Mouse (Mus musculus) midbrain, embryonic 15.5 days (tissue): ENCODE results near the gene Naa40. TPM values are rescaled to one million over a fixed set of nuclear protein-coding genes. Genes with fewer than 3 reads are reported as not detected.

Experiments
- ATAC-seq: fragments of 200-750 bp; cut with Nextera tagmentation; replicated peaks from 2 replicates; pipeline ENCODE4 v1.8.0; 2017; ENCODE audit warnings: moderate TSS enrichment
- H3K27ac ChIP-seq: fragments of 300-500 bp; sonication (generic); 2 replicates; pipeline ENCODE4 v1.5.1; 2015; ENCODE audit warnings: mild to moderate bottlenecking, inconsistent platforms
- H3K27me3 ChIP-seq: fragments of 300-500 bp; sonication (generic); replicated peaks from 2 replicates; pipeline ENCODE4 v1.6.1; 2015; ENCODE audit warnings: inconsistent platforms
- H3K36me3 ChIP-seq: fragments of 300-500 bp; sonication (generic); replicated peaks from 2 replicates; pipeline ENCODE4 v1.6.1; 2015; ENCODE audit warnings: inconsistent platforms
- H3K4me1 ChIP-seq: fragments of 300-500 bp; sonication (generic); 2 replicates; pipeline ENCODE4 v1.6.1; 2015; ENCODE audit warnings: inconsistent platforms
- H3K4me2 ChIP-seq: fragments of 300-500 bp; sonication (generic); 2 replicates; pipeline ENCODE4 v1.6.1; 2015; ENCODE audit warnings: inconsistent platforms, mild to moderate bottlenecking, moderate library complexity
- H3K4me3 ChIP-seq: fragments of 300-500 bp; sonication (generic); 2 replicates; pipeline ENCODE4 v1.5.1; 2015; ENCODE audit warnings: mild to moderate bottlenecking, inconsistent platforms
- H3K9ac ChIP-seq: fragments of 300-500 bp; sonication (generic); 2 replicates; pipeline ENCODE4 v1.6.1; 2015; ENCODE audit warnings: mild to moderate bottlenecking, inconsistent platforms
- H3K9me3 ChIP-seq: fragments of 300-500 bp; sonication (generic); 2 replicates; pipeline ENCODE4 v1.6.1; 2016; ENCODE audit warnings: inconsistent platforms
- whole genome bisulfite sequencing: fragments of 180-500 bp; shearing (Covaris S2); methylation state at CpG from one replicate; pipeline ENCODE4 v1.1.7; 2015; ENCODE audit warnings: mixed read lengths; 5-methylcytosine and 5-hydroxymethylcytosine counted together
- polyA plus RNA-seq: library from polyadenylated mRNA; unstranded; fragments of >200 nt; fragmentation: Nextera tagmentation; extraction: Ambion mirVana; gene quantifications from 2 replicates; pipeline ENCODE4 v1.2.1, GENCODE M21; 2015

The Naa40 gene
- polyA plus RNA-seq, 1 experiment from 2014 or later = 75.1 TPM

DNA sequence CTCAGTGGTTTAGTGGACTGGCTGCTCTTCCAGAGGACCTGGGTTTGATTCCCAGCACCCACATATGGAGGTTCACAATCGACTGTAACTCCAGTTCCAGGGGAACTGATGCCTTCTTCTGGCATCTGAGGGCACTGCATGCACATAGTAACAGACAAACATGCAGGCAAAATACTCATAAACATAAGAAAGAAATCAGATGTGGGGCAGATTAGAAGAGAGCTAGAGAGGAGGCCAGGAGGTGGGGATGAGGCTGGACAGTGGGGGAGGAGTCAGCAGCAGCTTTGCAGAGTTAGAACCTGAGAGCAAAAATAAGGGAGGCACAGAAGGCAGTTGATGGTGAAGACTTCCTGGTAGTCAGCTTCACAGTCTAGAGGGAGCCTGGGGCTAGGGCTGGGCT lies 21.6 kb upstream of the Naa40 start:
- no peaks in the 10 kb centered on the region for H3K27me3 ChIP-seq
- H3K36me3 ChIP-seq = no peaks in the 10 kb centered on the region
- H3K9ac ChIP-seq = no peak overlapping the region
- no peak overlapping the region for H3K4me2 ChIP-seq
- 89% methylated on average over 1 of the region's 1 CpGs for WGBS
- H3K4me3 ChIP-seq = no peak overlapping the region
- H3K4me1 ChIP-seq = peaks cover 34% of the 10 kb centered on the region
- no peaks in the 10 kb centered on the region for H3K9me3 ChIP-seq
- H3K27ac ChIP-seq = no peak overlapping the region
- no peak for ATAC-seq

DNA sequence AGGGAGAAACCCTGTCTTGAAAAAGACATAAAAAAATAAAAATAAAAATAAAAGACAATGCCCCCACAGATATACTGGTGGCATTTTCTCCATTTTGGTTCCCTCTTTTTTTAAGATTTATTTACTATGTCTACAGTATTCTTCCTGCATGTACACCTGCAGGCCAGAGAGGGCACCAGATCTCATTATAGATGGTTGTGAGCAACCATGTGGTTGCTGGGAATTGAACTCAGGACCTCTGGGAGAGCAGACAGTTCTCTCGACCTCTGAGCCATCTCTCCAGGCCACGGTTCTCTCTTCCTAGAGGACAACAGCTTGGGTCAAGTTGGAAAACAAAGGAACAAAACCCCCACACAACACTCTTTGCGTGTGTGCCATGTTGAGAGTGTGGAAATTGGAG lies 21.0 kb upstream of the Naa40 start:
- H3K9ac ChIP-seq = no peak overlapping the region
- no peak overlapping the region for H3K4me2 ChIP-seq
- no peaks in the 10 kb centered on the region for H3K9me3 ChIP-seq
- no peak for ATAC-seq
- no peaks in the 10 kb centered on the region for H3K36me3 ChIP-seq
- H3K4me3 ChIP-seq = no peak overlapping the region
- 98% methylated on average over 3 of the region's 3 CpGs for WGBS
- H3K27ac ChIP-seq = no peak overlapping the region
- no peaks in the 10 kb centered on the region for H3K27me3 ChIP-seq
- peaks cover 27% of the 10 kb centered on the region for H3K4me1 ChIP-seq

DNA sequence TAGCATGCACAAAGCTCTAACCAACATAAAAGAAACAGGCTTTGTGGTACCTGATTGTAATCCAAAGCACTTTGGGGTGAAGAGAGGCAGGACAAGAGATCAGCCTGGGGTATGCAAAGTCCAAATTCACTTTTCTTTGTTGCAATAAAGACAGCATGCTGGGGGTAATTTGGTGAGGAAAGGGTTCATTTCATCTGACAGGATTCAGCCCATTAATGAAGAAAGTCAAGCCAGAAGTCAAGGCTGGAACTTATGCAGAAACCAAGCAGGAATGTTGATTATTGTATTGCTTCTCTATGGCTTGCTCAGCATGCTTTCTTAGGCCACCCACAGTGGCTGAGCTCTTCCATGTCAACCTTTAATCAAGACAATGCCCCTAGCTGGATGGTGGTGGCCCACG lies 20.5 kb upstream of the Naa40 start:
- Histone ChIP-seq H3K27me3 (no peaks in the 10 kb centered on the region), H3K4me1 (peaks cover 23% of the 10 kb centered on the region), H3K9ac (no peak overlapping the region), H3K27ac (no peak overlapping the region), H3K36me3 (no peaks in the 10 kb centered on the region), H3K4me3 (no peak overlapping the region), H3K4me2 (no peak overlapping the region), H3K9me3 (no peaks in the 10 kb centered on the region)
- 88% methylated on average over 1 of the region's 1 CpGs for WGBS
- no peak for ATAC-seq

DNA sequence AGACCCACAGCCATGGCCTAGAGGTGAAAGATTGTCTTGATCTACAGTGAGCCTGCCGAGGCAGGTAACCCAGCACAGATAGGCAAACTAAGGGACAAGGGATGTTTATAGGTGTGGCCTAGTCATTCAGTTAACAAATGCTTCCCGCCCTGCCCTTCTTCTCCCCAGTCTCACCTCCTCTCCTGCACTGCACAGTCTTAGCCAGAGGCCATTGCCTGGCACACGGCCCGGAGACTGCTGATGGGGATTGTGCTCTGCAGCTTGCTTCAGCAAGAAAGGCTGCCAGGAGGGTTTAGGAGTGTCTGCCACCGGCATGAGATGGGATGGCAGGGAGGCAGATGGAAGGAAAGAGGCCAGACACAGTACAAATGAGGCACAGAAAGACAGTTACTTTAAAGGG lies 16.9 kb upstream of the Naa40 start:
- H3K27me3 ChIP-seq = no peaks in the 10 kb centered on the region
- no peak for ATAC-seq
- H3K9ac ChIP-seq = no peak overlapping the region
- no peak overlapping the region for H3K27ac ChIP-seq
- no peak overlapping the region for H3K4me2 ChIP-seq
- no peaks in the 10 kb centered on the region for H3K4me1 ChIP-seq
- H3K9me3 ChIP-seq = no peaks in the 10 kb centered on the region
- no peak overlapping the region for H3K4me3 ChIP-seq
- H3K36me3 ChIP-seq = no peaks in the 10 kb centered on the region
- WGBS = 81% methylated on average over 5 of the region's 5 CpGs

DNA sequence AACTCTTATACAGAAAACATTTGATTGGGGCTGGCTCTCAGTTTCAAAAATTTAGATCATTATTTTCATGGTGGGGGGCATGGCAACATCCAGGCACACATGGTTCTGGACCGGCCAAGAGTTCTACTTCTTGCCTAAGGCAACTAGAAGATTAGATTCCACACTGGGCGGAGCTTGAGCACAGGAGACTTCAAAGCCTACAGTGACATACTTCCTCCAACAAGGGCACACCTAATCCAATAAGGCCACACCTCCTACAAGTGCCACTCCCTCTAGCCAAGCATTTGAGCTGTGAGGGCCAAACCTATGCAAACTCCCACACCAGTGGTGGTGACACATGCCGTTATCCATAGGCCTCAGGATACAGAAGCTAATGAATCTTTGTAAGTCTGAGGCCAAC lies 5.0 kb upstream of the Naa40 start:
- Histone ChIP-seq H3K36me3 (no peaks in the 10 kb centered on the region), H3K4me2 (no peak overlapping the region), H3K4me3 (no peak overlapping the region), H3K9me3 (no peaks in the 10 kb centered on the region), H3K4me1 (peaks cover 6% of the 10 kb centered on the region), H3K27me3 (no peaks in the 10 kb centered on the region; the same call in none of the 2 replicates), H3K27ac (no peak overlapping the region), H3K9ac (no peak overlapping the region)
- WGBS = 86% methylated on average over 3 of the region's 3 CpGs
- no peak for ATAC-seq

DNA sequence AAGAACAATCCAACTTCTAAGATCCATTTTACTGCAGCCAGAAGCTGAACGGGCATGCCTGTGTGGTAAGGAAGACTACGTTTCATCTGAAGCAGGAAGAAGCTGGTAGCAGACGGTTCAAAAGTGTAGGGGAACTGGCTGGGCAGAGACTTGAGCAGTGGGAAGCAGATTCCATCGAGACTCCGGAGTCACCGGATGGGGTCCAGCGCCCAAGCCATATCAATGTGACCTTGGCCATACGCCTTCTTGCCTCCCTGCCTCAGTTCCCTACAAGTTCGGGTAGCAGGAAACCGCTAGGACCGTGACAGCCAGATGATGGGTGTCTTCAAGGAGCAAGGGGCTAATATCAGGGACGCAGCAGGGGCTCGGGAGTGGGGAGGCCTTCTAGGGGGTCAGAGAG lies 692 bp downstream of the Naa40 start:
- peak overlapping the region; percentile 67 for H3K4me3 ChIP-seq
- H3K4me2 ChIP-seq = peak overlapping the region; percentile 81
- H3K9ac ChIP-seq = peak overlapping the region; percentile 74
- no peaks in the 10 kb centered on the region for H3K9me3 ChIP-seq
- H3K27ac ChIP-seq = peak overlapping the region; percentile 86
- WGBS = 3% methylated on average over 13 of the region's 13 CpGs
- H3K27me3 ChIP-seq = no peaks in the 10 kb centered on the region; the same call in none of the 2 replicates
- peak; percentile 27; the same call in 1 of the 2 replicates for ATAC-seq
- peaks cover 34% of the 10 kb centered on the region for H3K4me1 ChIP-seq
- H3K36me3 ChIP-seq = no peaks in the 10 kb centered on the region

DNA sequence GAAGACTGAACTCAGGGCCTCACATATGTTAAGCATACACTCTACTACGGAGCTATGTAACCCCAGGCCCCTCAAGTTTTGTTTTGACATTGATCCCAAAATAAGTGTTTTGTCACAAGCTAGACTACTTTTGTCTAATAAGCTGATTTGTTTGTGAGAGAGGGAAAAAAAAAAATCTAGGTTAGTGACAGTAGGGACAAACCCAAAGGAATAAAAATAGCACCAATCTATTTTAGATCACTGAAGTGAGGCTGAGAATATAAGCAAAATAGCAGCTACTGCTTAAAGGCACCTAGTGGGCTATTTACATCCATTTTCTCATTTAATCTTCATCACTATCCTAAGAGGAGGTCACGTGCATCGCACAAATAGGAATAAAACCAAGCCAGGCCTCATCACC lies 1.4 kb downstream of the Naa40 start:
- no peak overlapping the region for H3K27ac ChIP-seq
- no peak for ATAC-seq

DNA sequence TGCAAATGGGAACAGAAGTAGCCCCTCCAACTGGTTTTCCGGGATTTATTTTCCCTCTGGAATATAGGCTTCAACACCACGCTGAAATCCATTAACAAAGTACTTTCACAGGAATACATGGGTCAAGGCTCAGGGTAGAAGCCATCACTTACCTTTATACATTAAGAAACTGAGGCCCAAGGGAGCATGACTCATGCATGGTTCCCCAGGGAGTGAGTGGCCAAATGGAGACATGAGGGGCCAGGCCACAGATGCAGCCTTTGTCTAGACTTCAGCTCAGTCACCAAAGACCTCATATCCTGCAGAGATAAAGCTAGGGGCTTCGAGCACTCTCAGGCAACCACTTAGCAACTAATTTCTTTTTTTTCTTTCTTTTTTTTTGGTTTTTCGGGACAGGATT lies 4.2 kb downstream of the Naa40 start:
- no peak overlapping the region for H3K9ac ChIP-seq

More for the DNA sequence above, 1.4 kb downstream of the Naa40 start:
- Histone ChIP-seq H3K36me3 (no peaks in the 10 kb centered on the region), H3K4me2 (peak overlapping the region; percentile 81), H3K27me3 (no peaks in the 10 kb centered on the region; the same call in none of the 2 replicates), H3K4me1 (peaks cover 34% of the 10 kb centered on the region), H3K9me3 (no peaks in the 10 kb centered on the region), H3K4me3 (peak overlapping the region; percentile 67), H3K9ac (peak overlapping the region; percentile 74)
- WGBS = 86% methylated on average over 3 of the region's 3 CpGs

DNA sequence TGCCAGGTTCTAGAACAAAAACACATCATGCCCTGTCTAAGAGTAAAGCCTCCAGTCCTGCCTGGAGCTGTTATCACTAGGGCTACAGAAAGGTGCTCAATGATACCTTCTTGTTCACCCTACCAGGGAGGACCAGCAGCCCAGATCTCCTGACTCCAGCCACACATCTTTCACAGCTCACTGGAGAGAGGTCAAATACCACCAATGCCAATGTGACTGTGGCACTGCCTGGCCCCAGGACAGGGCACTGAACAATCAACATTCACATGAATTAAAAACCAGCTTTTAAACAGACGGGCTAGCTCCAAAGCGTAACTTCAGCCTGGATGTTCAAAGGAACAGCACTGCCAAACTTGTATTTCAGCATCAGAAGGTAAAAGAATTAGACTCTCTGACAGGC lies 5.0 kb downstream of the Naa40 start:
- no peak overlapping the region for H3K9ac ChIP-seq
- no peak overlapping the region for H3K27ac ChIP-seq
- peaks cover 6% of the 10 kb centered on the region; the same call in 1 of the 2 replicates for H3K36me3 ChIP-seq
- peaks cover 29% of the 10 kb centered on the region for H3K4me1 ChIP-seq
- no peaks in the 10 kb centered on the region for H3K9me3 ChIP-seq
- H3K4me2 ChIP-seq = no peak overlapping the region
- no peaks in the 10 kb centered on the region for H3K27me3 ChIP-seq
- H3K4me3 ChIP-seq = no peak overlapping the region
- no peak for ATAC-seq
- WGBS = 91% methylated on average over 2 of the region's 2 CpGs

More for the DNA sequence above, 4.2 kb downstream of the Naa40 start:
- no peak overlapping the region for H3K4me2 ChIP-seq
- peaks cover 34% of the 10 kb centered on the region for H3K4me1 ChIP-seq
- H3K9me3 ChIP-seq = no peaks in the 10 kb centered on the region
- peaks cover 6% of the 10 kb centered on the region; the same call in 1 of the 2 replicates for H3K36me3 ChIP-seq
- no peaks in the 10 kb centered on the region for H3K27me3 ChIP-seq
- WGBS = 81% methylated on average over 4 of the region's 4 CpGs
- no peak overlapping the region for H3K4me3 ChIP-seq
- no peak overlapping the region for H3K27ac ChIP-seq
- no peak for ATAC-seq

DNA sequence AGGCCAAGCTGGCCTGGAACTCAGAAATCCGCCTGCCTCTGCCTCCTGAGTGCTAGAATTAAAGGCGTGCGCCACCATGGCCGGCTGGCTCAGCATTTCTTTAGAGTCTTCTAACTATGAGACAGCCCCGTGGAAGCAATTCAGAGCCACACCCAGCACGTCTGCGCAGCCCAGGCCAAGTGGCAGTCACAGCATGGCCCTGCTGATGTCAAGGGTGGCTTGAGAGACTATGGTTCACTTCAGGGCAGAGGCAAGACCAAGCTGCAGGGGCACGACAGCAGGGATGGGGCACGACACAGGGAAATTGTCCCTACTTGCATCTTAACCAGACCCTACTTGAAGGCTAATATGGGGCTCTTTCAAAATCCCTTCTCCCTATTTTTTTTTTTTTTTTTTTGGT lies 5.5 kb downstream of the Naa40 start:
- Histone ChIP-seq H3K36me3 (peaks cover 6% of the 10 kb centered on the region; the same call in 1 of the 2 replicates), H3K9ac (no peak overlapping the region), H3K4me1 (peaks cover 29% of the 10 kb centered on the region), H3K4me2 (no peak overlapping the region), H3K27me3 (no peaks in the 10 kb centered on the region), H3K4me3 (no peak overlapping the region), H3K27ac (no peak overlapping the region), H3K9me3 (no peaks in the 10 kb centered on the region)
- 94% methylated on average over 9 of the region's 9 CpGs for WGBS
- no peak for ATAC-seq

DNA sequence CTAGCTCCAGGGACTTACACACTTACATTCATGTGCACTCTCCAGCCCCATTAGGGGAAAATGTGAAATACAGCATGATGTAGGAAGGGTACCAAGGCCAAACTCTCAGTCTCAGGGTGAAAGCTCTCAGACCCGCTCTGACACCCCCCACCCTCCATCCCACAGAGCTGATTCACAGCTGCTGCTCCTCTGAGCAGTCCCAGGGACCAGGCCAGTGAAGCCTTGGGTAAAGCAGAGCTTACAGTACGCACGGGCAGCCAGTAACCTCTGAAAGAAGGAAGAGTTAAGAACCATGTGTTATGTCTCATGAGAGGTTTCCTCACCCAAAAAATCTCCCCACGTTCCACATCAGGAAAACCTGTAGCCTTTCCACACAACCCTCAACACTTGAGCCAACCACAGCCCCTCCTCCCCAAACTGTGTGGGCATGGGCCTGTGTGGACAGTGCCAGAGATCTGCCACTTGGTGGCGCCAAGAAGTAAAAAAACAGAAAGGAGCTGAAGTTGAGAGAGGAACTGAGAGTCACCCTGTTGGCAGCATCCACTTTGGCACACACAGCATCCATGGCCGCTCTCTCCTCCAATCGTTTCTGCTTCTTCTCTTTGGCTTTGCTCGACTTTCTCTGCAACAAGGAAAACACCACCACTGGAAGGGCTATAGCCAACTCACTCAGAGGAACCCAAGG lies 6.3 kb downstream of the Naa40 start:
- WGBS = 57% methylated on average over 8 of the region's 8 CpGs

DNA sequence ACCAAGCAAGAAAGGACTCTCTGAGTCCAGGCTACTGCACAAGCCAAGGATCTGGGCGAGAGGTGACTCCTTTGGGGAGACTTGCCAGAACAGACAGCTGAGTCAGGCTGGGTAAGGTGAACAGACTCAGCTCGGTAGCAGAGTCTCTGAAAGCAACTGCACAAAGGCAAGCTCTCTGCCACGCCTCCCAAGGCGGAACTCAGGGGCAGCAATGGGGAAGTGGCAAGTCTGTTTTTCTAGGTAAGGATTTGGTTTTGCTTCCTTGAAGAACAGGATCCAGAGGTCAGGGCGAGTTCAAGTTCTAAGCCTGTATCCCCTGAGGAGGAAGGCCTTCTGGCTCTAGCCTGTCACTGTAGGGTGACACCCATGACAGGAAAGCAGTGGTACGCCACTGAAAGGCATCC lies 14.5 kb downstream of the Naa40 start:
- WGBS = 81% methylated on average over 6 of the region's 6 CpGs
- H3K36me3 ChIP-seq = peaks cover 29% of the 10 kb centered on the region

More for the DNA sequence above, 6.3 kb downstream of the Naa40 start:
- no peak overlapping the region for H3K9ac ChIP-seq
- no peaks in the 10 kb centered on the region for H3K9me3 ChIP-seq
- peaks cover 21% of the 10 kb centered on the region for H3K4me1 ChIP-seq
- peaks cover 11% of the 10 kb centered on the region for H3K36me3 ChIP-seq
- no peak overlapping the region for H3K4me2 ChIP-seq
- H3K27me3 ChIP-seq = no peaks in the 10 kb centered on the region
- ATAC-seq = peak; percentile 90
- no peak overlapping the region for H3K4me3 ChIP-seq
- no peak overlapping the region for H3K27ac ChIP-seq

DNA sequence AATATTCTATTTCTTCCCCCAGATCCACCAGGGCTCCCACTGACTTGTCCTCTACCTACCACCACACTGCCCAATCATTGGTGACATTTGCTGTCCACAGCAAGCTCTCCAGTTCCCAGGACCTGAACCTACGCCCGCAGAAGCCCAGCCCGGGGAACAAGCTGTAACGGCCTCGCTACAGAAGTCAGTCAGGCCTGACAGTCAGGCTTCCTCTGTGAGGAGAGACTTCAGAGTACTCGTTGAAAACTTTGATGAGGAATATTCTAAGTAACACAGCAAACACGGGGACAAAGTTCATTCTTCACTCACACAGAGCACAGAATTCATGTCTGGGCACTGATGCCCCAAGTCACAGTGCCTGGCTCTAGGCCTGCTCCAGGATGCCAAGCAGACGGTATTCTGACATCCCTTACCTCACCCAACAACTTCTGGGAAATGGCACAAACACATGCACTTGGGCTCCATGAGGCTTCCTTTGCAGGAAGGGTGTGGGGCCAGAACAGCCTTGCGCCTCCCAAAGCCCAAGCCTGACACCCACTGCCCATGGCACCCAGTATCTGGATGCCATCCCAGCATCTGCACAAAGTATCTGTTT lies 15.8 kb downstream of the Naa40 start:
- Histone ChIP-seq H3K27me3 (no peaks in the 10 kb centered on the region), H3K4me2 (no peak overlapping the region), H3K4me3 (no peak overlapping the region), H3K9ac (no peak overlapping the region), H3K4me1 (no peaks in the 10 kb centered on the region), H3K27ac (no peak overlapping the region), H3K36me3 (peaks cover 29% of the 10 kb centered on the region), H3K9me3 (no peaks in the 10 kb centered on the region)
- WGBS = 84% methylated on average over 9 of the region's 9 CpGs
- no peak for ATAC-seq

More for the DNA sequence above, 14.5 kb downstream of the Naa40 start:
- no peak overlapping the region for H3K4me2 ChIP-seq
- H3K27ac ChIP-seq = no peak overlapping the region
- no peak overlapping the region for H3K9ac ChIP-seq
- H3K4me3 ChIP-seq = no peak overlapping the region
- no peak for ATAC-seq
- H3K4me1 ChIP-seq = no peaks in the 10 kb centered on the region
- H3K27me3 ChIP-seq = no peaks in the 10 kb centered on the region
- H3K9me3 ChIP-seq = no peaks in the 10 kb centered on the region
